Mouse (Mus musculus): ENCODE results near the gene Zfp69. TPM values are rescaled to one million over a fixed set of nuclear protein-coding genes. Genes with fewer than 3 reads are reported as not detected.

Zfp69 gene
- polyA plus RNA-seq, 1 experiment from 2014 or later, result 7.9 TPM

- WGBS, result 22% methylated on average over 4 of the region's 4 CpGs
- no peak overlapping the region for H3K9ac ChIP-seq
- H3K27ac ChIP-seq (replicated peaks), result no peak overlapping the region
- no peaks in the 10 kb centered on the region for H3K27me3 ChIP-seq
- no peak overlapping the region for H3K4me3 ChIP-seq (replicated peaks)
- ATAC-seq (ENCODE audit: insufficient number of reproducible peaks, low FRiP score, low TSS enrichment, low read depth), result no peak
- no peak overlapping the region for H3K4me2 ChIP-seq (replicated peaks)
- H3K4me1 ChIP-seq, result peaks cover 6% of the 10 kb centered on the region; the same call in 1 of the 2 replicates
- H3K9me3 ChIP-seq (replicated peaks), result no peaks in the 10 kb centered on the region
- H3K36me3 ChIP-seq, result no peaks in the 10 kb centered on the region
Observed at GRCm38 (mm10) chr4:120886131-120886530, 65.4 kb downstream of the Zfp69 start.

GRCm38 (mm10) chr4:120885208-120886120, 66.0 kb downstream of the Zfp69 start:
- 38% methylated on average over 13 of the region's 13 CpGs for WGBS
- no peak for ATAC-seq (ENCODE audit: insufficient number of reproducible peaks, low FRiP score, low TSS enrichment, low read depth)

GRCm38 (mm10) chr4:120882002-120882625, 69.4 kb downstream of the Zfp69 start:
- H3K4me3 ChIP-seq (replicated peaks), result no peak overlapping the region
- no peak for ATAC-seq (ENCODE audit: insufficient number of reproducible peaks, low FRiP score, low TSS enrichment, low read depth)
- no peak overlapping the region for H3K27ac ChIP-seq (replicated peaks)
- H3K9me3 ChIP-seq (replicated peaks), result no peaks in the 10 kb centered on the region
- no peaks in the 10 kb centered on the region for H3K27me3 ChIP-seq
- WGBS, result 43% methylated on average over 5 of the region's 5 CpGs
- no peak overlapping the region for H3K9ac ChIP-seq
- peaks cover 17% of the 10 kb centered on the region for H3K4me1 ChIP-seq
- no peak overlapping the region for H3K4me2 ChIP-seq (replicated peaks)
- H3K36me3 ChIP-seq, result no peaks in the 10 kb centered on the region

More at GRCm38 (mm10) chr4:120885208-120886120, 66.0 kb downstream of the Zfp69 start:
- H3K4me1 ChIP-seq, result peaks cover 6% of the 10 kb centered on the region; the same call in 1 of the 2 replicates
- no peaks in the 10 kb centered on the region for H3K27me3 ChIP-seq
- H3K4me2 ChIP-seq (replicated peaks), result no peak overlapping the region
- H3K27ac ChIP-seq (replicated peaks), result no peak overlapping the region
- H3K4me3 ChIP-seq (replicated peaks), result no peak overlapping the region
- H3K36me3 ChIP-seq, result no peaks in the 10 kb centered on the region
- no peaks in the 10 kb centered on the region for H3K9me3 ChIP-seq (replicated peaks)
- no peak overlapping the region for H3K9ac ChIP-seq

GRCm38 (mm10) chr4:120880731-120881432, 70.6 kb downstream of the Zfp69 start:
- no peaks in the 10 kb centered on the region for H3K9me3 ChIP-seq (replicated peaks)
- no peak overlapping the region for H3K4me2 ChIP-seq (replicated peaks)
- H3K27ac ChIP-seq (replicated peaks), result no peak overlapping the region
- H3K4me1 ChIP-seq, result peaks cover 17% of the 10 kb centered on the region
- 58% methylated on average over 6 of the region's 6 CpGs for WGBS
- H3K36me3 ChIP-seq, result no peaks in the 10 kb centered on the region
- no peaks in the 10 kb centered on the region for H3K27me3 ChIP-seq
- no peak overlapping the region for H3K4me3 ChIP-seq (replicated peaks)
- H3K9ac ChIP-seq, result no peak overlapping the region
- ATAC-seq (ENCODE audit: insufficient number of reproducible peaks, low FRiP score, low TSS enrichment, low read depth), result no peak

Small RNA genes lying within 50 kb of the gene (microRNA-seq; reads per million reads assigned to microRNA genes)
- gene Mir7015 (ENCODE audit: borderline number of aligned reads), result not detected

Other genes starting within 250 kb of the Zfp69 start
- 5.1 and 5.5 TPM in 2 replicates for gene Kcnq4, start 203.1 kb downstream of the Zfp69 start, polyA plus RNA-seq (2015; fragmentation: Nextera tagmentation; extraction: Ambion mirVana)
- gene Nfyc, start 120.1 kb downstream of the Zfp69 start, polyA plus RNA-seq (2015; fragmentation: Nextera tagmentation; extraction: Ambion mirVana), result 88.3 and 99.4 TPM in 2 replicates
- gene Rims3, start 96.9 kb downstream of the Zfp69 start, polyA plus RNA-seq (2015; fragmentation: Nextera tagmentation; extraction: Ambion mirVana), result 1.6 and 2.4 TPM in 2 replicates
- 25.9 and 26.4 TPM in 2 replicates for gene Exo5, start 26.7 kb downstream of the Zfp69 start, polyA plus RNA-seq (2015; fragmentation: Nextera tagmentation; extraction: Ambion mirVana)
- 14.9 and 15.7 TPM in 2 replicates for gene Smap2, start 65.5 kb upstream of the Zfp69 start, polyA plus RNA-seq (2015; fragmentation: Nextera tagmentation; extraction: Ambion mirVana)
- 67.2 and 97.9 TPM in 2 replicates for gene Col9a2, start 87.7 kb upstream of the Zfp69 start, polyA plus RNA-seq (2015; fragmentation: Nextera tagmentation; extraction: Ambion mirVana)
- gene Zmpste24, start 146.5 kb upstream of the Zfp69 start, polyA plus RNA-seq (2015; fragmentation: Nextera tagmentation; extraction: Ambion mirVana), result 27.6 and 27.8 TPM in 2 replicates
- not detected in 2 replicates for gene Tmco2, start 157.5 kb upstream of the Zfp69 start, polyA plus RNA-seq (2015; fragmentation: Nextera tagmentation; extraction: Ambion mirVana)

Data from embryonic facial prominence, embryonic 15.5 days (tissue).